Mouse (Mus musculus): ENCODE measurements around the gene Fermt1. TPM values are rescaled to one million over a fixed set of nuclear protein-coding genes. Genes with fewer than 3 reads are reported as not detected.

Gene Fermt1
- polyA plus RNA-seq, 1 experiment from 2014 or later = 7.2 TPM

DNA sequence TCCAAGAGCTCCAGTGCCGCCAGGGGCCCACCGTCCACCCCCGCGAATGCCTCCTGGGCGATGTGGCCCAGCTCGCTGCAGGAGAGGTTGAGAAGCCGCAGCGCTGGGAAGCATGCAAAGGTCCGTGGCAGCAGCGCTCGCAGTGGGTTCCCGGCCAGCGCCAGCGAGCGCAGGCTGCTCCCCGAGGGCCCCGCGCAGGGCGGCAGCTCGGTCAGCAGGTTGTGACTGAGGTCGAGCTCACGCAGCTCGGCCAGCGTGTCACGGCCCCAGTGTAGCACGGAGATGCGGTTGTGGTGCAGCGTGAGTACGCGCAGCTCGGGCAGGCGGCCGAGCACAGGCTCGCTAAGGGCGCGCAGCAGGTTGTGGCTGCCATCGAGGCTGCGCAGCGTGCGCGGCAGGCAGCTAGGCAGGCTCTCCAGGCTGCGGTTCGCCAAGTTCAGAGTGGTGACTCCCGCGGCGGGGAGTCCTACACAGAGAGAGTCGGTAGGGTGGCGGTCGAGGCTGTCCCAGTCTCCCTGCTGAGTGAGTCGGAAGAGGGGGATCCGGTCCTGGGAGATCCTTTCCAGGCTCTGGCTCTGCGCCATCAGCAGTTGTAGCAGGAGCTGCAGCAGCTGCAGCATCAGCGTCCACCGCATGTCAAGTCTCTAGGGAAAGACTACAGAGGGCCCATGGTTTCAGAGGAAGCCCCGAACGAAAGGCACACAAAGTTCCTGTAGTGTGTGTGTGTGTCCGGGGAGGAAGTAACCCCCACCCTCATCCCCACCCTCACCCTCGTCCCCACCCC is 66.3 kb downstream of the Fermt1 start:
- DNase-seq (ENCODE audit: low spot score) (peak; percentile 73), ATAC-seq (ENCODE audit: low read depth) (peak; percentile 82)
- 1% methylated on average over 21 of the region's 58 CpGs for WGBS
- Histone ChIP-seq H3K9me3 (ENCODE audit: control insufficient read depth, low read length) (no peaks in the 10 kb centered on the region), H3K27ac (replicated peaks; ENCODE audit: low read depth, low read length) (no peak overlapping the region), H3K4me3 (ENCODE audit: low read depth, low read length) (peak overlapping the region; percentile 53), H3K9ac (ENCODE audit: low read depth, low read length) (peak overlapping the region; percentile 43), H3K36me3 (ENCODE audit: control insufficient read depth, insufficient read depth, low read length) (no peaks in the 10 kb centered on the region), H3K4me1 (ENCODE audit: control insufficient read depth, insufficient read depth, low read length) (no peaks in the 10 kb centered on the region; the same call in 1 of the 2 replicates), H3K4me2 (ENCODE audit: low read depth, low read length) (peak overlapping the region; percentile 95), H3K27me3 (replicated peaks; ENCODE audit: control insufficient read depth, insufficient read depth, low read length) (peaks cover 36% of the 10 kb centered on the region)

DNA sequence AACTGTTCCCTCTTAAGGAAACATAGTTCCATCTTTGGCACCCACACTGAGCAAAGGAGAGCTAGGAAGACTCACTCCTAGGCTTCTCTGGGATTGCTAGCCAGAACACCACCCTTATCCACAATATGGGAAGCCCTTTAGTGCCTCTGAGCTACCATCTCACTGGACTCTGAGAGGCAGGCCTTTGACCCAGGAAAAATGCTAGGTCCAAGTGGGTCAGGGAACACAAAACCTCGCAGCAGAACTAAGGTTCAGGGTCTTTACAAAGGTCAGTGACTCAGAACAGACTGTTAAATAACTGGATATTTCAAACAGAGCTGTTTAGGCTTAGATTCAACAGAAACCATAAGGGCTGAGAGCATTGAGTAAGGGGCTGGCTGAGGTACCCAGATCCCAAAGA is 68.7 kb downstream of the Fermt1 start:
- WGBS = 62% methylated on average over 1 of the region's 1 CpGs
- peaks cover 36% of the 10 kb centered on the region for H3K27me3 ChIP-seq (replicated peaks; ENCODE audit: control insufficient read depth, insufficient read depth, low read length)

DNA sequence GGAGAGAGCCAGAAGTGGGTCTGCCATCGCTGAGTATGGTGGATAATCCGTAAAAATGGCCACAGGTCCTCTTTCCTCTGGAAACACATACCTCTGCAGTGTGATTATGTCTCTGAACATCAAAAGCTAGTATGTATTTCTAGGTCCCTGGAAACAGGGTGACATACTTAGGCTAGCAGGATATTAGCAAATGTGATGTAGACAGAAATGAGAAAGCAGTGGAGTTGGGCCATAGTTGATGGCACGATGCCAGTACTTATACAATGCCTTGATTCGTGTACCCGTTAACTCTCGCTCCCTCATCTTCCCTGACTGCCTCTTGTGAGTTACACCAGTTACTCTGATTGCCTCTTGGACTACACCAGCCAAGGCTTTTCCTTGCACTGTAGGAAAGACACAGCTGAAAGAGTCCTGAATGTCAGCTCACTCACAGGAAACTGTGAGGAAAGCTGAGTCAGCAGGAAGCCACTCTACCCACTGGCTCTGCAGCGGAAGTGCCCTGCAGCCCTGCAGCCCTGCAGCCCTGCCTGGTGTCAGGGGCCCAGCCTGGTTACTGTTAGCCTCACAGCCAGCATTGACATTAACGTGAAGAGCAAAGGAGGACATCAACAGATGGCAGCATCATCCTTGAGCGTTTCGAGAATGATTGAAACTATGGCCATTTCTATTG is 71.9 kb downstream of the Fermt1 start:
- H3K4me1 ChIP-seq (ENCODE audit: control insufficient read depth, insufficient read depth, low read length) = no peaks in the 10 kb centered on the region

More for the DNA sequence above, 68.7 kb downstream of the Fermt1 start:
- Histone ChIP-seq H3K9me3 (ENCODE audit: control insufficient read depth, low read length) (no peaks in the 10 kb centered on the region), H3K4me3 (ENCODE audit: low read depth, low read length) (no peak overlapping the region), H3K27ac (replicated peaks; ENCODE audit: low read depth, low read length) (no peak overlapping the region), H3K36me3 (ENCODE audit: control insufficient read depth, insufficient read depth, low read length) (no peaks in the 10 kb centered on the region), H3K4me2 (ENCODE audit: low read depth, low read length) (no peak overlapping the region), H3K9ac (ENCODE audit: low read depth, low read length) (no peak overlapping the region), H3K4me1 (ENCODE audit: control insufficient read depth, insufficient read depth, low read length) (no peaks in the 10 kb centered on the region; the same call in 1 of the 2 replicates)
- ATAC-seq (ENCODE audit: low read depth) (no peak), DNase-seq (ENCODE audit: low spot score) (no peak)

DNA sequence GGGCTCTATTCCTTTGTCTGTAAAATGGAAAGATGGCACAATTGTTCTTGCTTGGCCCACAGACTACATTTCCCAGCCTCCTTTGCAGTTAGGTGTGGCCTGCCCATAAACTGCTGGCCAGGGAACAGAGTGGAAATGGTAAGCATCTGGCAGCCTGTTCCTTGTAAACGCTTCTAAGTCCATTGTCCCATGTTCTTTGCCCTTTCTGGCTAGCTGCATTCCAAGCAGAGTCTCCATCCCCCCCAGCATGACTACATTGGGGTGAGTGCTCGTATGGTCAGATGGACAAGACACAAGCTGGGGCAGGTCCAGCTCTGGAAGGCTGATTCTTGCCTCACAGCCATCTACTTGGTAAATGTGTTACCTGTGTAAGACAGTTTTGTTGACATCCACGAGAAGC is 74.0 kb downstream of the Fermt1 start:
- peaks cover 7% of the 10 kb centered on the region; the same call in 1 of the 2 replicates for H3K36me3 ChIP-seq (ENCODE audit: control insufficient read depth, insufficient read depth, low read length)
- H3K27me3 ChIP-seq (replicated peaks; ENCODE audit: control insufficient read depth, insufficient read depth, low read length) = no peaks in the 10 kb centered on the region
- ATAC-seq (ENCODE audit: low read depth) = no peak
- no peaks in the 10 kb centered on the region for H3K4me1 ChIP-seq (ENCODE audit: control insufficient read depth, insufficient read depth, low read length)
- no peaks in the 10 kb centered on the region for H3K9me3 ChIP-seq (ENCODE audit: control insufficient read depth, low read length)
- no peak overlapping the region for H3K4me2 ChIP-seq (ENCODE audit: low read depth, low read length)
- no peak for DNase-seq (ENCODE audit: low spot score)
- no peak overlapping the region for H3K4me3 ChIP-seq (ENCODE audit: low read depth, low read length)
- WGBS = 58% methylated on average over 3 of the region's 3 CpGs
- H3K27ac ChIP-seq (replicated peaks; ENCODE audit: low read depth, low read length) = no peak overlapping the region
- H3K9ac ChIP-seq (ENCODE audit: low read depth, low read length) = no peak overlapping the region

More for the DNA sequence above, 71.9 kb downstream of the Fermt1 start:
- H3K9me3 ChIP-seq (ENCODE audit: control insufficient read depth, low read length) = no peaks in the 10 kb centered on the region
- H3K27ac ChIP-seq (replicated peaks; ENCODE audit: low read depth, low read length) = no peak overlapping the region
- 77% methylated on average over 10 of the region's 10 CpGs for WGBS
- no peak for ATAC-seq (ENCODE audit: low read depth)
- H3K9ac ChIP-seq (ENCODE audit: low read depth, low read length) = no peak overlapping the region
- H3K4me2 ChIP-seq (ENCODE audit: low read depth, low read length) = no peak overlapping the region
- H3K27me3 ChIP-seq (replicated peaks; ENCODE audit: control insufficient read depth, insufficient read depth, low read length) = peaks cover 15% of the 10 kb centered on the region
- no peak overlapping the region for H3K4me3 ChIP-seq (ENCODE audit: low read depth, low read length)
- DNase-seq (ENCODE audit: low spot score) = no peak
- H3K36me3 ChIP-seq (ENCODE audit: control insufficient read depth, insufficient read depth, low read length) = no peaks in the 10 kb centered on the region

DNA sequence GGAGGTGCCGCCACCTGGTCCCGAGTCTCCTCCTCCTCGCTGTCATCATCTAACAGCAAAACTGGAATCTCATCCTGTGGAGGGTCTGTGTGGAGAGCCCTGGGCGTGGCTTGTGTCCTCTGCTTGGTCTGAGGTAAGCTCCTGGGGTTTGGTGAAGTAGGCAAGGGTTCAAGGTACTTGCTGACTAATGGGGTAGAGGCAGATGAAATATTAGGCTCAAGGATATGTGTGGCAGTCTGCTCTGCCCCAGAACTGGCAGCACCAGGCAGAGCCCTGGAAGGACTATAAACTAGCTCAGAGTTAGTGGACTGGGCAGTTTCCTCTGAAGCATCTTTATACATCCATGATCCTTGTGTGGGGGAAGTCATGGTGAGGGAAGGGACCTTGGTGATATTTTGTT is 75.4 kb downstream of the Fermt1 start:
- H3K27ac ChIP-seq (replicated peaks; ENCODE audit: low read depth, low read length) = no peak overlapping the region
- no peaks in the 10 kb centered on the region for H3K27me3 ChIP-seq (replicated peaks; ENCODE audit: control insufficient read depth, insufficient read depth, low read length)
- peaks cover 15% of the 10 kb centered on the region; the same call in 1 of the 2 replicates for H3K36me3 ChIP-seq (ENCODE audit: control insufficient read depth, insufficient read depth, low read length)
- H3K4me1 ChIP-seq (ENCODE audit: control insufficient read depth, insufficient read depth, low read length) = no peaks in the 10 kb centered on the region
- no peak overlapping the region for H3K4me3 ChIP-seq (ENCODE audit: low read depth, low read length)
- H3K9ac ChIP-seq (ENCODE audit: low read depth, low read length) = no peak overlapping the region
- H3K9me3 ChIP-seq (ENCODE audit: control insufficient read depth, low read length) = no peaks in the 10 kb centered on the region
- DNase-seq (ENCODE audit: low spot score) = no peak
- no peak overlapping the region for H3K4me2 ChIP-seq (ENCODE audit: low read depth, low read length)
- 77% methylated on average over 4 of the region's 4 CpGs for WGBS
- ATAC-seq (ENCODE audit: low read depth) = no peak

DNA sequence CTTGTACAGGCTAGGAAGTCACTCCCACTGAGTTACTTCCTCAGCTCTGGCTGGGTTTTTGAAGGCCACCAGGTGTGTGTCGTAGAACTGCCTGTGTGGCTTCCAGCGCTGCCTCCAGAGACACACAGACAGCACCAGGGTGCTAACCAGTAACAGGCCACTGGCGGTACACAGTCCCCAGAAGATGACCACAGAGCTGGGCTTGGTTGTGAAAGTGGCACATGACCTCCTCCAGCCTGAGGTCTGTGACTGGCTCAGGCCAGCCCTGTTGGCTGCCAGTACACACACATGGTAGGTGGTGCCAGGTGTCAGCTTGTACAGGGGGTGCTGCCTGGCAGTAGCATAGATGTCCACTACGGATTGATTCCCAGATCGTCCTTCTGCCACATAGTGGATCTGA is 76.0 kb downstream of the Fermt1 start:
- DNase-seq (ENCODE audit: low spot score) = no peak
- no peak for ATAC-seq (ENCODE audit: low read depth)
- H3K9ac ChIP-seq (ENCODE audit: low read depth, low read length) = no peak overlapping the region
- H3K9me3 ChIP-seq (ENCODE audit: control insufficient read depth, low read length) = no peaks in the 10 kb centered on the region
- no peak overlapping the region for H3K4me3 ChIP-seq (ENCODE audit: low read depth, low read length)
- H3K36me3 ChIP-seq (ENCODE audit: control insufficient read depth, insufficient read depth, low read length) = peaks cover 18% of the 10 kb centered on the region; the same call in 1 of the 2 replicates
- H3K4me2 ChIP-seq (ENCODE audit: low read depth, low read length) = no peak overlapping the region
- 85% methylated on average over 5 of the region's 5 CpGs for WGBS
- no peaks in the 10 kb centered on the region for H3K4me1 ChIP-seq (ENCODE audit: control insufficient read depth, insufficient read depth, low read length)
- no peak overlapping the region for H3K27ac ChIP-seq (replicated peaks; ENCODE audit: low read depth, low read length)
- H3K27me3 ChIP-seq (replicated peaks; ENCODE audit: control insufficient read depth, insufficient read depth, low read length) = no peaks in the 10 kb centered on the region

DNA sequence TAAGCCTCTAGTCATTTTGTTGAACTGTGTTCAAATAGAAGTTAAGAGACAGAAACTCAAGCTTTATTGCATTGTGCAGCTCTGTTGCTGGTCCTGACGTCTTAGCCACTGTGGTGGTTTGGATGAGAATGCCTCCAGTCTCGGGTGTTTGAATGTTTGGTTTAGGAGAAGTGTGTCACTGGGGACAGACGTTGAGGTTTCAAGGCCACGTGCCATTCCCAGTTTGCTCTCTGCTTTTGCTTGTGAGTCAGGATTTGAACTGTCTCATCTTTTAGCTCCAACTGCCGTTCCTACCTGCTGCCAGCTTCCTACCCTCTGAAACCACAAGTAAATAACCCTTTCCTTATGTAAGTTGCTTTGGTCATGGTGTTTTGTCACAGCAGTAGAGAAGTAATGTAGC is 78.2 kb downstream of the Fermt1 start:
- peaks cover 32% of the 10 kb centered on the region; the same call in 1 of the 2 replicates for H3K36me3 ChIP-seq (ENCODE audit: control insufficient read depth, insufficient read depth, low read length)
- H3K4me2 ChIP-seq (ENCODE audit: low read depth, low read length) = no peak overlapping the region
- no peaks in the 10 kb centered on the region for H3K27me3 ChIP-seq (replicated peaks; ENCODE audit: control insufficient read depth, insufficient read depth, low read length)
- H3K27ac ChIP-seq (replicated peaks; ENCODE audit: low read depth, low read length) = no peak overlapping the region
- no peaks in the 10 kb centered on the region for H3K4me1 ChIP-seq (ENCODE audit: control insufficient read depth, insufficient read depth, low read length)
- no peak overlapping the region for H3K4me3 ChIP-seq (ENCODE audit: low read depth, low read length)
- no peak for DNase-seq (ENCODE audit: low spot score)
- no peaks in the 10 kb centered on the region for H3K9me3 ChIP-seq (ENCODE audit: control insufficient read depth, low read length)
- WGBS = 70% methylated on average over 5 of the region's 5 CpGs
- no peak for ATAC-seq (ENCODE audit: low read depth)
- no peak overlapping the region for H3K9ac ChIP-seq (ENCODE audit: low read depth, low read length)

DNA sequence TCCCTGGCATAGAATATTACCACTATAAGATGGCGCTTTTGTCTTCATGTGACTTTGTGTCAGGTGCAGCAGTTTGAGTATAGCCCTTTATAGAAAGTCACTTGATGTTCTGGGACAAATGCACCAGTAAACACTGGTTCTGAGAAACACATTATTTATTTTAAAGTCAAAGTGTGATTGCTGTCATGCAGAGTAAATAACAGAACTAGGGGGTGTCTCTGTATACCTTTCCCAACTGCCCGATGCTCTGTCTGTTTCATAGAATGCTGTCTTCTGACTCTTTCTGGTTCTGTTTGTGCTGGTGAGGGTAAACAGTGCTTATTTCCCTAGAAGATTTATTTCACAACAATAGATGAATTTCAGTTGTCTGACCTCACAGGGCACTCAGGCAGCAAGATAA is 82.4 kb downstream of the Fermt1 start:
- WGBS = 91% methylated on average over 2 of the region's 2 CpGs
- H3K27ac ChIP-seq (replicated peaks; ENCODE audit: low read depth, low read length) = no peak overlapping the region
- no peak overlapping the region for H3K4me3 ChIP-seq (ENCODE audit: low read depth, low read length)
- no peaks in the 10 kb centered on the region for H3K4me1 ChIP-seq (ENCODE audit: control insufficient read depth, insufficient read depth, low read length)
- no peaks in the 10 kb centered on the region for H3K9me3 ChIP-seq (ENCODE audit: control insufficient read depth, low read length)
- no peak overlapping the region for H3K9ac ChIP-seq (ENCODE audit: low read depth, low read length)
- DNase-seq (ENCODE audit: low spot score) = no peak
- peaks cover 37% of the 10 kb centered on the region for H3K36me3 ChIP-seq (ENCODE audit: control insufficient read depth, insufficient read depth, low read length)
- no peak overlapping the region for H3K4me2 ChIP-seq (ENCODE audit: low read depth, low read length)
- ATAC-seq (ENCODE audit: low read depth) = no peak
- H3K27me3 ChIP-seq (replicated peaks; ENCODE audit: control insufficient read depth, insufficient read depth, low read length) = no peaks in the 10 kb centered on the region

Measured in embryonic facial prominence, embryonic 14.5 days (tissue).